Mouse (Mus musculus): ENCODE results near the gene Arhgap33.
"Not testable (repeated sequence)": the region's sequence is repeated elsewhere in the genome, so short reads cannot be mapped to it uniquely, and the experiment has no call there.

Gene Arhgap33

GRCm38 (mm10) chr7:30495506-30496042 lies 39.3 kb downstream of the Arhgap33 start:
- in situ Hi-C loops (cut with MseI, MboI) = not testable (repeated sequence)

- in situ Hi-C loops (cut with MseI, MboI) = no loop called here
Observed at GRCm38 (mm10) chr7:30493401-30493931, 41.4 kb downstream of the Arhgap33 start, which contains the start of gene Prodh2. Gene Prodh2, plus strand, starts transcription at chr7:30493622.

DNA sequence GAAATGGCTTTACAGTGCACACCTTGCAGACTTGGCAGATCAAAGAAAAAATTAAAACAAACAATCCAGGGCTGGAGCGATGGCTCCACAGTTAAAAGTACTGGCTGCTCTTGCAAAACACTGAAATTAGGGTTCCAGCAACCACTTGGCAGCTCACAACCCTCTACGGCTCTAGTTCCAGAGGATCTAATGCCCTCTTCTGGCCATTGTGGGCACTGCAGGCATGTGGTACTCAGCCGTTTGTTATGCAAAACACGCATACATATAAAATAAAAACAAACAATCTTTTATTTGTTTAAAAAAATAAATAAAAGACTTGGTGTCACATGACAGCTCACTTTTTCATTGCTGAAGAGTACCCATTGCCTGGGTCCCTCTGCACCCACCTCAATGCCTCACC lies 42.1 kb downstream of the Arhgap33 start:
- in situ Hi-C loops (cut with MseI, MboI) = no loop called here

DNA sequence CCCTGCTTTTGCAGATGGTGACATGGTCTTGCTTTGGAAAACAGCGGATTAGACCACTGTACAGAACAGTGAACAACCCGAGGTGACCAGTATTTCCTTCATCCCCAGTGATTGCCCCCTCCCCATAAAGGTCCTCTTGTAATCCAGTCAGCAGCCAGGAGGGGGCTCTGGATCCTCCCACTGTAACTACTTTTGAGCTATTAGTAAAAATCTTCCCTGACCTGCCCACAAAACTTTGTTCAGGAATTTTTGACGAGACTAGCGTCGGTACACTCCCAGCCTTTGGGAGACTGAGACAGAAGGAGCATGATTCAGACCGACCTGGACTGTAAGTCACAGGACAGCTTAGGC lies 43.9 kb downstream of the Arhgap33 start:
- in situ Hi-C loops (cut with MseI, MboI) = no loop called here

DNA sequence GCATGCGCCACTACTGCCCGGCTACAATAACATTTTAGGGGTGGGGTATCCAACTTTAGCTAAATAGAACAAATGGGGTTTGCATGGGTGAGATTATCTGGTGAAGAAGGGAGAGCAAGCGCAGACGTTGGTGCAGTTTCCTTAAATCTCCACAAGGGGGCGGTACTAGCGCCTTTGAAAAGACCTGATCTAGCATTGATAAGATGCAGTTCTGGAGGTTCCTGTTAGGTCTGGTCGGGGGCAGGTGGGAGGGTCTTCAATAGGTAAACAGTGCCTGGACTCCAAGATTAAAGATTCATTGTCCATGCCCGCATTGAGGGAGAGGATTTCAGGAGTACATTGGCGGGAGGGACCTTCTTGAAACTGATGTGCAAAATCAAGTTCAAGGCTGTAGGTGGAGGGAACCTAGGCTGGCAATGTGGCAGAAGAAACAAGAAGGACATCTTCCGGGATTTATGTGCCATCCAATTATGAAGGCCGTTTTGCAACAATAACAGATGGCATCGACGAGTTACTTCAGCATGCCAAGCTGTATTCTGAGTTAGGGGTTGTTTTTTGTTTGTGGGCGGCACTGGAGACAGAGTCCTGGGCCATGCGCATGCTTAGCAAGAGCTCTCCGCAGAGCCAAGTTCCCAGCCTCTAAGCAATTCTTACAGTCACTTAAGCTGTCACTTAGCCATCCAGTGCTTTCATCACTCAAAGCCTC lies 44.5 kb downstream of the Arhgap33 start:
- in situ Hi-C loops (cut with MseI, MboI) = no loop called here

- in situ Hi-C loops (cut with MseI, MboI) = no loop called here
Observed at GRCm38 (mm10) chr7:30484250-30484649, 50.6 kb downstream of the Arhgap33 start.

- in situ Hi-C loops (cut with MseI, MboI) = no loop called here
Observed at GRCm38 (mm10) chr7:30477415-30478381, 57.2 kb downstream of the Arhgap33 start.

- in situ Hi-C loops (cut with MseI, MboI) = not testable (repeated sequence)
Observed at GRCm38 (mm10) chr7:30476136-30476535, 58.7 kb downstream of the Arhgap33 start.

DNA sequence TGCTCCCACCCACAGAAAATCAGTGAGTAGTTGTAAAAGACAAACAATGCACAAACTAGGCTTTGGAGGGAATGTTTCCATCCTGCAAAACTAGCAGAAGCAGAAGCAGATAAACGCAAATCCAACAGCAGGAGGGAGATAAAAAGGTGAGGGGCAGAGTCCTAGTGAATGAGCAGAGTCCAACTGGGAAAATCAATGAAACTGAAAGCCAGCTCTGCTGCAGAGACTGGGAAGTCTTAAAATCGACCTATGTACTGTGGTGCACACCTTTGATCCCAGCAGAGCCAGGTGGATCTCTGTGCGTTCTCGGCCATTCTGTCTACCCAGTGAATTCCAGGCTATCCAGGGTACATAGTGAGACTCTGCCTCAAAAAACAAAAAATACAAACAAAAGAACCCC lies 59.9 kb downstream of the Arhgap33 start:
- in situ Hi-C loops (cut with MseI, MboI) = loop anchor here (5.0 kb wide), 1 partner anchor 38 kb away; no protein-coding TSS in a partner anchor

- in situ Hi-C loops (cut with MseI, MboI) = loop anchor here (5.0 kb wide), 1 partner anchor 35 kb away; no protein-coding TSS in a partner anchor
Observed at GRCm38 (mm10) chr7:30472411-30472810, 62.4 kb downstream of the Arhgap33 start.

All from mouse trophoblast stem cell (cell line).